Mouse (Mus musculus) liver, embryonic 14.5 days (tissue): ENCODE results near the gene Hba-x. TPM values are rescaled to one million over a fixed set of nuclear protein-coding genes. Genes with fewer than 3 reads are reported as not detected.
"Not testable (repeated sequence)": the region's sequence is repeated elsewhere in the genome, so short reads cannot be mapped to it uniquely, and the experiment has no call there.

Source experiments
- ATAC-seq: fragments of 200-750 bp; cut with Nextera tagmentation; 2 replicates; pipeline ENCODE4 v1.8.0; 2017; ENCODE audit warnings: moderate number of reproducible peaks, mild to moderate bottlenecking, moderate library complexity; ENCODE audit not compliant: insufficient read depth
- DNase-seq, 3 experiments: peaks; one replicate each; pipeline ENCODE4 v3.0.0-alpha.2; 2012 to 2013; ENCODE audit warnings: low read depth in 3 of 3, low spot score in 3 of 3
- H3K27ac ChIP-seq: fragments of 300-500 bp; sonication (generic); 2 replicates; pipeline ENCODE4 v1.5.1; 2014; ENCODE audit warnings: moderate library complexity, mild to moderate bottlenecking, control low read depth, inconsistent platforms
- H3K27me3 ChIP-seq: fragments of 300-500 bp; sonication (generic); 2 replicates; pipeline ENCODE4 v1.6.1; 2014; ENCODE audit warnings: mild to moderate bottlenecking, low read length, moderate library complexity; ENCODE audit not compliant: control insufficient read depth, insufficient read depth
- H3K36me3 ChIP-seq: fragments of 300-500 bp; sonication (generic); replicated peaks from 2 replicates; pipeline ENCODE4 v1.6.1; 2014; ENCODE audit warnings: low read depth; ENCODE audit not compliant: control insufficient read depth, insufficient read depth
- H3K4me1 ChIP-seq, 2 experiments: fragments of 200-500 bp in 1 of 2; fragments of 300-500 bp in 1 of 2; sonication (generic) in 1 of 2; replicated peaks; 2 replicates each; pipeline ENCODE4 v1.6.1; 2012 to 2014; ENCODE audit warnings: antibody characterized with exemption in 1 of 2, inconsistent platforms in 1 of 2, low read length in 1 of 2; ENCODE audit not compliant: control insufficient read depth in 2 of 2, insufficient read depth in 2 of 2
- H3K4me2 ChIP-seq: fragments of 300-500 bp; sonication (generic); 2 replicates; pipeline ENCODE4 v1.6.1; 2014; ENCODE audit warnings: low read depth, mild to moderate bottlenecking, control low read depth, moderate library complexity
- H3K4me3 ChIP-seq, 2 experiments: fragments of 200-500 bp in 1 of 2; fragments of 300-500 bp in 1 of 2; sonication (generic) in 1 of 2; 2 replicates each; pipeline ENCODE4 v1.5.1; 2012 to 2014; ENCODE audit warnings: low read depth in 2 of 2, low read length in 2 of 2, mild to moderate bottlenecking in 2 of 2, control low read depth in 1 of 2, inconsistent platforms in 1 of 2, moderate library complexity in 1 of 2; ENCODE audit not compliant: insufficient read depth in 1 of 2
- H3K9ac ChIP-seq: fragments of 300-500 bp; sonication (generic); replicated peaks from 2 replicates; pipeline ENCODE4 v1.6.1; 2014; ENCODE audit warnings: mild to moderate bottlenecking, control low read depth, moderate library complexity
- H3K9me3 ChIP-seq: fragments of 300-500 bp; sonication (generic); 2 replicates; pipeline ENCODE4 v1.6.1; 2016; ENCODE audit warnings: low read length, mixed read lengths; ENCODE audit not compliant: control insufficient read depth
- CTCF ChIP-seq: IDR thresholded peaks from 2 replicates; pipeline ENCODE4 v1.5.1; 2016; ENCODE audit warnings: antibody characterized with exemption, low read depth, control low read depth
- EP300 ChIP-seq: IDR thresholded peaks from 2 replicates; pipeline ENCODE4 v1.6.1; 2016; ENCODE audit warnings: antibody characterized with exemption, low read depth
- WGBS: fragments of 180-500 bp; shearing (Covaris S2); extraction: QIAGEN DNeasy Blood & Tissue Kit; methylation state at CpG from one replicate; pipeline ENCODE4 v1.1.7; 2014; ENCODE audit not compliant: insufficient replicate concordance; 5-methylcytosine and 5-hydroxymethylcytosine counted together
- polyA plus RNA-seq, 2 experiments: library from polyadenylated mRNA; depleted of rRNA in 1 of 2; stranded (reverse) in 1 of 2; unstranded in 1 of 2; fragments of >200 nt; fragmentation: Nextera tagmentation in 1 of 2; extraction: Ambion mirVana in 1 of 2; gene quantifications; 2 replicates each; pipeline versions ENCODE4 v1.2.1 to v1.2.3; 2012 to 2014

Hba-x gene
- polyA plus RNA-seq, 2 experiments = 32.1 to 74.9 TPM

DNA sequence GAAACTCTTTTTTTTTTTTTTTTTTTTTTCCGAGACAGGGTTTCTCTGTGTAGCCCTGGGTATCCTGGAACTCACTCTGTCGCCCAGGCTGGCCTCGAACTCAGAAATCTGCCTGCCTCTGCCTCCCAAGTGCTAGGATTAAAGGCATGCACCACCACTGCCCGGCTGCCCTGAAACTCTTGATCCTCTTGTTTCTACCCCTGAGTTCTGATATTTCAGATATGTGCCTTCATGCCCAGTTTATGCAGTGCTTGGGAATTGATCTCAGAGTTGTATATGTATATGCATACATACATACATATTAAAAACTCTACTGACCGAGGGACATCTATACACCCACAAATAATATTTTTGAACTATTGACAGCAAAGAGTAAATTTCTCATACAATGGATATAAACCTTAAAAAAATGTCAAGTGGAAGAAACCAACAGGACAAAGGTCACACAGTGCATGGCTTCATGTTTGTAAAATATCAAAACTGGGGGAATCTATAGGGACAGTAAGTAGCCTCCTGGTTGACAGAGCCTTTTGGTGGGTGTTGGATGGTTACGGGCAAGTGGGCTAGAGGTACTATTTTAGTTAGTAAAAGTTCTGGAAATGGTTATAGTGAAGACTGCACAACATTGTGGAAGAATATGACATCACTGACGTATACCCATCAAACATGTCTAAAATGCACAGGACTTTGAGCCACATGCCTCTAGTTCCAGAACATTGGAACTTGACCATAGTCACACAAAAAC is 9.0 kb downstream of the Hba-x start:
- H3K27me3 ChIP-seq = no peaks in the 10 kb centered on the region
- ATAC-seq (peak; percentile 66), DNase-seq (peak; percentile 84 to 90 (median 89))
- WGBS = 27% methylated on average over 7 of the region's 7 CpGs
- peak overlapping the region; percentile 81 for H3K9ac ChIP-seq
- peak overlapping the region; percentile 38 to 55 for H3K4me3 ChIP-seq
- H3K4me1 ChIP-seq = peaks cover 34 to 51% of the 10 kb centered on the region in 2 experiments
- peak overlapping the region; percentile 95 for H3K27ac ChIP-seq
- no peaks in the 10 kb centered on the region for H3K9me3 ChIP-seq
- peak overlapping the region; percentile 47 for H3K4me2 ChIP-seq
- TF ChIP-seq CTCF (no peak), EP300 (peak; percentile 66)
- peaks cover 13% of the 10 kb centered on the region for H3K36me3 ChIP-seq

- Histone ChIP-seq H3K4me3 (peak overlapping the region; percentile 65 to 74; a peak in 3 of 4 replicates), H3K9ac (peak overlapping the region; percentile 95), H3K27ac (peak overlapping the region; percentile 100), H3K4me1 (peaks cover 29 to 46% of the 10 kb centered on the region in 2 experiments), H3K4me2 (peak overlapping the region; percentile 72), H3K36me3 (peaks cover 14% of the 10 kb centered on the region)
- H3K9me3 ChIP-seq, H3K27me3 ChIP-seq, DNase-seq: not testable (repeated sequence)
- ATAC-seq = peak; percentile 2
Observed at GRCm38 (mm10) chr11:32285887-32286286, 9.7 kb downstream of the Hba-x start.

DNA sequence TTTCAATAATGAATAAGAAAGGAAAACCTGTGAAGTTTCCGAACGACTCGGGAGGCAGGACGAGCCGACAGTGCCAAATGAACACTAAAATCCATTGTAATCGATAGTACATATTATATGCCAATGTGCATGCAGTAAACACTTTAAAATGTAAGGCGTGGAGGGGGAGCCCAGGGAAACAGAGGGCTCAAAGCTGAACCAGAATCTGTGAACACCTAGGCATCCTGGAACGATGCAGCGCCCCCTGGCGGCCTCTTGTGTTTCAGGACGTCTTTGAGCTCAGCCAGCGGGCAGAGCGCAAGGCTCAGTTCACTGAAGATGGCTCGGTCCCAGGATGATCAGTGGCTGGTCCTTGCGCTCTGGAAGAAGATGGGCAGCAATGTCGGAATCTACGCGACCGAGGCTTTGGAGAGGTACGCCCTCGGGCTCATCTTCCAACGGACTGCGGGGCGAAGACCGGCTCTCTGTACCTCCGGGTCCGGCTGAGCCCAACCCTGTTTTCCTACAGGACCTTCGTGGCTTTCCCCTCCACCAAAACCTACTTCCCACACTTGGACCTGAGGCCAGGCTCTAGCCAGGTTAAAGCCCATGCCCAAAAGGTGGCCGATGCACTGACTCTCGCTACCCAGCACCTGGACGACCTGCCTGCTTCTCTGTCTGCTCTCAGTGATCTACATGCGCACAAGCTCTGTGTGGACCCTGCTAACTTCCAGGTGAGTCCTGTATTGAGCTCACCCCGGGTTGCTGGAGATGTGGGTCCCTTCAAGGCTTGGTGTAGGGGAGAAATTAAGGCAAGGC is 10.7 kb downstream of the Hba-x start, which contains the start of gene Hbq1b:
TSS of gene Hbq1b (plus strand) at position 271 of the 798 bp plus-strand sequence.
- H3K4me1 ChIP-seq = peaks cover 29 to 44% of the 10 kb centered on the region in 2 experiments
- 14% methylated on average over 30 of the region's 33 CpGs for WGBS
- peak in 2 of 3 experiments; percentile 59 to 65 for DNase-seq
- H3K9me3 ChIP-seq, H3K27me3 ChIP-seq, ATAC-seq: not testable (repeated sequence)
- peak within 1 kb of the TSS; percentile 100 for H3K27ac ChIP-seq
- peak within 1 kb of the TSS; percentile 65 to 74 for H3K4me3 ChIP-seq
- TF ChIP-seq CTCF = peak; percentile 95
- TF ChIP-seq EP300 = peak; percentile 54; the same call in 1 of the 2 replicates
- H3K36me3 ChIP-seq = peaks cover 20% of the 10 kb centered on the region
- H3K4me2 ChIP-seq = peak within 1 kb of the TSS; percentile 72
- peak within 1 kb of the TSS; percentile 95 for H3K9ac ChIP-seq

- no peaks in the 10 kb centered on the region for H3K27me3 ChIP-seq
- 46% methylated on average over 9 of the region's 9 CpGs for WGBS
- DNase-seq (peak in 1 of 3 experiments; percentile 54), ATAC-seq (no peak)
- no peak for TF ChIP-seq EP300
- TF ChIP-seq CTCF = no peak
- H3K4me2 ChIP-seq = peak overlapping the region; percentile 72
- H3K36me3 ChIP-seq = peaks cover 20% of the 10 kb centered on the region
- H3K9ac ChIP-seq = peak overlapping the region; percentile 95
- H3K9me3 ChIP-seq = no peaks in the 10 kb centered on the region
- H3K27ac ChIP-seq = peak overlapping the region; percentile 100
- peak overlapping the region; percentile 65 to 74 for H3K4me3 ChIP-seq
- peaks cover 29 to 43% of the 10 kb centered on the region in 2 experiments for H3K4me1 ChIP-seq
Observed at GRCm38 (mm10) chr11:32287493-32287825, 11.3 kb downstream of the Hba-x start.

DNA sequence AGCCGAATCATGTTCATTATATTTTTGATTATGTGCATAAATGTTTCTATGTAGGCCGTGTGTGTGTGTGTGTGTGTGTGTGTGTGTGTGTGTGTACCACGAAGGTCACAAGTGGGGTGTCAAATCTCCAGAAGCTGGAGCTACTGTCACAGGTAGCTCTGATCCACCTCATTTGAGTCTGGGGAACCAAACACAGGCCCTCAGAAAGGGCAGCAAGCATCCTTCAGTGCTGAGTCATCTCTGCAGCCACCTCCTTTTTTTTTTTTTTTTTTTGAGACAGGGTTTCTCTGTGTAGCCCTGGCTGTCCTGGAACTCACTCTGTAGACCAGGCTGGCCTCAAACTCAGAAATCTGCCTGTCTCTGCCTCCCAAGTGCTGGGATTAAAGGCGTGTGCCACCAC is 16.6 kb downstream of the Hba-x start:
- not testable (repeated sequence) for ATAC-seq, DNase-seq, H3K9me3 ChIP-seq, H3K27me3 ChIP-seq
- Histone ChIP-seq H3K4me3 (peak overlapping the region; percentile 5 to 30; a peak in 1 of 4 replicates), H3K9ac (peak overlapping the region; percentile 85), H3K4me2 (peak overlapping the region; percentile 72), H3K27ac (peak overlapping the region; percentile 100), H3K36me3 (peaks cover 26% of the 10 kb centered on the region), H3K4me1 (peaks cover 48 to 63% of the 10 kb centered on the region in 2 experiments)
- TF ChIP-seq EP300 = peak; percentile 26; the same call in 1 of the 2 replicates
- WGBS = 52% methylated on average over 4 of the region's 4 CpGs
